Mouse (Mus musculus) lung, postnatal 0 days (tissue): ENCODE measurements around the gene Adipoq.

Experiments used
- CTCF ChIP-seq: IDR thresholded peaks from 2 replicates; pipeline ENCODE4 v1.5.1; 2016; ENCODE audit warnings: antibody characterized with exemption, mild to moderate bottlenecking
- EP300 ChIP-seq: IDR thresholded peaks from 2 replicates; pipeline ENCODE4 v1.6.1; 2016; ENCODE audit warnings: antibody characterized with exemption, mild to moderate bottlenecking, control low read depth

DNA sequence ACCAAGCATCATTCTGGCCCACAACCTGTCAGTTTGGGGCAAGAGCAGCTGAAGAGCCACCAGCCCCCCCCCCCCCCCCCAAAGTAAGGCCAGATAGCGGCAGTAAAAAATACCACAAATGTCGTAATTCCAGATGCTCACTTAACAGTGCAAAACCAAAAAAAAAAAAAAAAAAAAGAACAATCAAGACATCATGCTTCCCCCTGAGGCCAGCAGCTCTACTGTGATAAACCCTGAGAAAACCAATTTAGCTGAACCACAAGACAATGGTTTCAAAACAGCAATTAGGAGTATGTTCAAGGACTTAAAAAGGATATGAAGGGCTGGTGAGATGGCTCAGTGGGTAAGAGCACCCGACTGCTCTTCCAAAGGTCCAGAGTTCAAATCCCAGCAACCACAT is 15.8 kb downstream of the Adipoq start:
- TF ChIP-seq CTCF, result no peak
- no peak for TF ChIP-seq EP300
